Mouse (Mus musculus): ENCODE measurements around the gene Rbl1. TPM values are rescaled to one million over a fixed set of nuclear protein-coding genes. Genes with fewer than 3 reads are reported as not detected.

Gene Rbl1
- total and polyA plus RNA-seq, 3 experiments, result 17.8 to 18.1 TPM; not detected in 1

DNA sequence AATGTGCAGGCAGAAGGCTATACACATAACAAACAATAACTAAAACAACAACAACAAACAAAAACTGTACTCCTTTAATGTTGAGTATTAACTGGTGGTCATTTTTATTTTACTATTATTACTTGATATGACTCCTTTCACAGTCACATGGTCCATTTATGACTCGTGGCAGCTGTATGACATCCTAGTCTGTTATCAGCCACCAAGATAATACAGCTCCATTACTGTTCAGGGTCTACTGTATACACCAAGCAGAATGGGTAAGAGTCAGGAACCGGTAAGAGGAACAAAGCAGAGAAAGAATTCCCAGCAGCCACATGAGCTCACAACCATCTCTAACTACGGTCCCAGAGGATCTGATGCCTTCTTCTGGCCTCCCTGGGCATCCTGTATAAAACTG lies 79.1 kb downstream of the Rbl1 start (continued):
- TF ChIP-seq UBTF (IDR thresholded peaks at IDR 0.05; ENCODE audit: borderline replicate concordance, insufficient read depth, low read depth, low read length), result no peak

DNA sequence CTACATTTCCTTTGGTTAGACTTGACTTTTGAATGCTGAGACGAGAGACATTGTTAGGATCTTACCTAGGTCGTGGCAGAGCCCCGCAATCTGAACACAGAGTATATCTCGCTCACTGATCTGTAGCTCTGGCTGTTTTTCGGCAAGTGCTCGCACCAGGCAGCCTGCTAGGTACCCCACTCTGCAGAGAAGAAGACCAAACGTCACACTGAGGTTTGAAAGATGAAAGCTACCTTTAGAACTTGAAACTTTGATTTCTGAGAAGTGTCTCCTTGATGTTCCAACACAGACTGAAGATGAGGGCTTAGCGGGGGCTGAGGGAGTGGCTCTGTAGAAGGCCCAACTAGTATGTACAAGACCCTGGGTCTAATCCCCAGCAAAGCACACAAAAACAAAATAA lies 82.6 kb downstream of the Rbl1 start:
- Histone ChIP-seq H3K9ac (ENCODE audit: control insufficient read depth, low read depth, low read length, poor library complexity, severe bottlenecking) (no peak overlapping the region), H3K9me3 (replicated peaks; ENCODE audit: insufficient read depth, low read length) (no peaks in the 10 kb centered on the region), H3K4me3 (ENCODE audit: control insufficient read depth in 1 of 2, insufficient read depth in 1 of 2, low read depth in 2 of 2, low read length in 2 of 2) (no peak overlapping the region), H3K79me2 (ENCODE audit: control insufficient read depth, insufficient read depth, low read length, poor library complexity) (no peaks in the 10 kb centered on the region), H3K27me3 (ENCODE audit: control insufficient read depth in 1 of 2, insufficient read depth in 2 of 2, low read length in 2 of 2) (no peaks in the 10 kb centered on the region), H3K36me3 (ENCODE audit: control insufficient read depth in 1 of 2, insufficient read depth in 2 of 2, low read length in 2 of 2) (peaks cover 0 to 1% of the 10 kb centered on the region in 2 experiments; a peak in 1 of 4 replicates), H3K27ac (ENCODE audit: control insufficient read depth, low read depth, low read length) (no peak overlapping the region), H3K4me1 (ENCODE audit: control insufficient read depth in 1 of 2, insufficient read depth in 2 of 2, low read length in 2 of 2) (peaks cover 0 to 2% of the 10 kb centered on the region in 2 experiments; a peak in 1 of 4 replicates)
- no peak for TF ChIP-seq SMC3 (IDR thresholded peaks at IDR 0.05; ENCODE audit: low read depth, low read length)
- DNase-seq (ENCODE audit: low read depth, low spot score), result no peak

DNA sequence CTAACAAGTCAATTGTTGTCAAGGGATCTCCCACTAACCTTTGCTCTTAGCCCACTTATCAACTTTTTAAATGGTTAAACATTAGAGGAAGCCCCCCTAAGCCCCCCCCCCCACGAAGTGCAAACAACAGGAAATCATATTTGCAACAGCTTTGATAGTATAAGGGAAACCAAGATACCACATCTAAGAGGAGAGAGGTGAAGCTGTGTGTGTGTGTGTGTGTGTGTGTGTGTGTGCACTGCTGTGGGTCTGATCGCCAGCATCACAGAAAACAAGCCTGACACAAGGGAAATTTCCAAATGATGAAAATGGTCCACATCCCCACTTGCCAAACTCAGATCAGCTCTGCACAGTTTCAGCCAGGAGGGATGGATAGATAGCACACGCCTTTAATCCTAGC lies 85.3 kb downstream of the Rbl1 start:
- TF ChIP-seq CTCF (IDR thresholded peaks at IDR 0.05 in 2 of 3, conservative IDR thresholded peaks at IDR 0.05 in 1 of 3; ENCODE audit: control insufficient read depth in 1 of 3, insufficient read depth in 1 of 3, low read depth in 2 of 3, low read length in 3 of 3, poor library complexity in 1 of 3, severe bottlenecking in 1 of 3), result no peak
- TF ChIP-seq MAX (IDR thresholded peaks at IDR 0.05; ENCODE audit: low read length), result no peak
- TF ChIP-seq RAD21 (IDR thresholded peaks at IDR 0.05; ENCODE audit: low read depth, low read length), result no peak
- no peak for TF ChIP-seq CHD2 (IDR thresholded peaks at IDR 0.05; ENCODE audit: low read length)
- TF ChIP-seq ZMIZ1 (IDR thresholded peaks at IDR 0.05; ENCODE audit: low read depth, low read length), result no peak
- no peak for TF ChIP-seq SMC3 (IDR thresholded peaks at IDR 0.05; ENCODE audit: low read depth, low read length)
- Histone ChIP-seq H3K79me2 (ENCODE audit: control insufficient read depth, insufficient read depth, low read length, poor library complexity) (no peaks in the 10 kb centered on the region), H3K36me3 (ENCODE audit: control insufficient read depth in 1 of 2, insufficient read depth in 2 of 2, low read length in 2 of 2) (peaks cover 0 to 3% of the 10 kb centered on the region in 2 experiments; a peak in 2 of 4 replicates), H3K4me3 (ENCODE audit: control insufficient read depth in 1 of 2, insufficient read depth in 1 of 2, low read depth in 2 of 2, low read length in 2 of 2) (no peak overlapping the region), H3K4me1 (ENCODE audit: control insufficient read depth in 1 of 2, insufficient read depth in 2 of 2, low read length in 2 of 2) (no peaks in the 10 kb centered on the region), H3K9ac (ENCODE audit: control insufficient read depth, low read depth, low read length, poor library complexity, severe bottlenecking) (no peak overlapping the region), H3K27me3 (ENCODE audit: control insufficient read depth in 1 of 2, insufficient read depth in 2 of 2, low read length in 2 of 2) (no peaks in the 10 kb centered on the region), H3K9me3 (replicated peaks; ENCODE audit: insufficient read depth, low read length) (no peaks in the 10 kb centered on the region), H3K27ac (ENCODE audit: control insufficient read depth, low read depth, low read length) (no peak overlapping the region)
- DNase-seq (ENCODE audit: low read depth, low spot score), result no peak

DNA sequence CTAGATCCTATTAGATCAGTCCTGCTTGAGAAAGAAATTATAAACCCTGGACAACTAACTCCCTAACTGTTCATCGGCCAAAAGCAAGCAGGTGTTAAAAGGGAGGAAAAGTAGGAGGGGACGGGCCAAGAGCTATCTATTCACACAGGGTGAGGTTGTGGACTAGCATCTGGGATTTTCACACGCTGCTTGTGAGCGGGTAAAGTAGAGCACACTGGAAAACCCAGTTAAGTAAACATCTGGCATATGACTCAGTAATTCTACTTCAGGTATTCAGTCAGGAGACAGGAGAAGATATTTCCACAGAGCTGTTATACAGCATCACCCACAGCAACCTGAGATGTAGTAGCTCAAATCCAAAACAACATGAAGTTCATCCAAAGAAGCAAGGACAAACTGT lies 85.8 kb downstream of the Rbl1 start:
- no peaks in the 10 kb centered on the region for H3K27me3 ChIP-seq (ENCODE audit: control insufficient read depth in 1 of 2, insufficient read depth in 2 of 2, low read length in 2 of 2)
- no peak overlapping the region for H3K9ac ChIP-seq (ENCODE audit: control insufficient read depth, low read depth, low read length, poor library complexity, severe bottlenecking)
- H3K27ac ChIP-seq (ENCODE audit: control insufficient read depth, low read depth, low read length), result no peak overlapping the region
- H3K36me3 ChIP-seq (ENCODE audit: control insufficient read depth in 1 of 2, insufficient read depth in 2 of 2, low read length in 2 of 2), result peaks cover 0 to 3% of the 10 kb centered on the region in 2 experiments; a peak in 2 of 4 replicates
- no peak overlapping the region for H3K4me3 ChIP-seq (ENCODE audit: control insufficient read depth in 1 of 2, insufficient read depth in 1 of 2, low read depth in 2 of 2, low read length in 2 of 2)
- no peaks in the 10 kb centered on the region for H3K79me2 ChIP-seq (ENCODE audit: control insufficient read depth, insufficient read depth, low read length, poor library complexity)
- no peaks in the 10 kb centered on the region for H3K9me3 ChIP-seq (replicated peaks; ENCODE audit: insufficient read depth, low read length)
- no peak for DNase-seq (ENCODE audit: low read depth, low spot score)
- no peaks in the 10 kb centered on the region for H3K4me1 ChIP-seq (ENCODE audit: control insufficient read depth in 1 of 2, insufficient read depth in 2 of 2, low read length in 2 of 2)
- TF ChIP-seq CHD1 (IDR thresholded peaks at IDR 0.05; ENCODE audit: low read depth, low read length) (no peak), SMC3 (IDR thresholded peaks at IDR 0.05; ENCODE audit: low read depth, low read length) (no peak), MEF2A (IDR thresholded peaks at IDR 0.05; ENCODE audit: extremely low read depth, insufficient replicate concordance, low read depth, low read length, poor library complexity, severe bottlenecking) (no peak), ZC3H11A (IDR thresholded peaks at IDR 0.05; ENCODE audit: low read depth, low read length) (no peak), MYB (IDR thresholded peaks at IDR 0.05; ENCODE audit: low read depth, low read length) (no peak)

Data from MEL (cell line).